Mouse (Mus musculus) stomach, embryonic 14.5 days (tissue): ENCODE data around the gene Tmem95. TPM values are rescaled to one million over a fixed set of nuclear protein-coding genes. Genes with fewer than 3 reads are reported as not detected.

Experiments
- ATAC-seq: fragments of 200-750 bp; cut with Nextera tagmentation; 2 replicates; pipeline ENCODE4 v1.8.0; 2017; ENCODE audit warnings: low read depth, moderate TSS enrichment; ENCODE audit not compliant: insufficient number of reproducible peaks, insufficient read depth, low FRiP score
- H3K27ac ChIP-seq: fragments of 300-500 bp; sonication (generic); 2 replicates; pipeline ENCODE4 v1.5.1; 2014; ENCODE audit warnings: mild to moderate bottlenecking, low read length, moderate library complexity, mixed read lengths
- H3K27me3 ChIP-seq: fragments of 300-500 bp; sonication (generic); 2 replicates; pipeline ENCODE4 v1.6.1; 2014; ENCODE audit warnings: low read length, control low read depth, mixed read lengths; ENCODE audit not compliant: control insufficient read depth, insufficient read depth
- H3K36me3 ChIP-seq: fragments of 300-500 bp; sonication (generic); 2 replicates; pipeline ENCODE4 v1.6.1; 2014; ENCODE audit warnings: mild to moderate bottlenecking, control low read depth, low read length, moderate library complexity, mixed read lengths; ENCODE audit not compliant: control insufficient read depth, insufficient read depth
- H3K4me1 ChIP-seq: fragments of 300-500 bp; sonication (generic); 2 replicates; pipeline ENCODE4 v1.6.1; 2014; ENCODE audit warnings: low read length, control low read depth, mixed read lengths; ENCODE audit not compliant: control insufficient read depth, insufficient read depth
- H3K4me2 ChIP-seq: fragments of 300-500 bp; sonication (generic); replicated peaks from 2 replicates; pipeline ENCODE4 v1.6.1; 2014; ENCODE audit warnings: low read depth, low read length, control low read depth
- H3K4me3 ChIP-seq: fragments of 300-500 bp; sonication (generic); 2 replicates; pipeline ENCODE4 v1.5.1; 2014; ENCODE audit warnings: low read depth, low read length, control low read depth
- H3K9ac ChIP-seq: fragments of 300-500 bp; sonication (generic); replicated peaks from 2 replicates; pipeline ENCODE4 v1.6.1; 2014; ENCODE audit warnings: low read depth, mild to moderate bottlenecking, control low read depth, low read length, moderate library complexity, mixed read lengths
- H3K9me3 ChIP-seq: fragments of 300-500 bp; sonication (generic); 2 replicates; pipeline ENCODE4 v1.6.1; 2016; ENCODE audit warnings: low read depth, low read length, control low read depth; ENCODE audit not compliant: control insufficient read depth
- WGBS: fragments of 180-500 bp; shearing (Covaris S2); extraction: QIAGEN DNeasy Blood & Tissue Kit; methylation state at CpG from one replicate; pipeline ENCODE4 v1.1.7; 2014; 5-methylcytosine and 5-hydroxymethylcytosine counted together
- polyA plus RNA-seq: library from polyadenylated mRNA; unstranded; fragments of >200 nt; fragmentation: Nextera tagmentation; extraction: Ambion mirVana; gene quantifications from 2 replicates; pipeline ENCODE4 v1.2.1, GENCODE M21; 2014

The Tmem95 gene
- polyA plus RNA-seq, 1 experiment from 2014 or later: not detected

GRCm38 (mm10) chr11:69886907-69887635 is 9.3 kb upstream of the Tmem95 start:
- Histone ChIP-seq H3K27ac (no peak overlapping the region), H3K4me2 (no peak overlapping the region), H3K36me3 (no peaks in the 10 kb centered on the region), H3K4me3 (no peak overlapping the region), H3K9ac (no peak overlapping the region), H3K4me1 (no peaks in the 10 kb centered on the region), H3K9me3 (no peaks in the 10 kb centered on the region), H3K27me3 (no peaks in the 10 kb centered on the region)
- WGBS: 60% methylated on average over 8 of the region's 8 CpGs
- ATAC-seq: no peak

GRCm38 (mm10) chr11:69884663-69885062 is 6.8 kb upstream of the Tmem95 start:
- H3K4me2 ChIP-seq: no peak overlapping the region
- ATAC-seq: no peak
- no peaks in the 10 kb centered on the region for H3K9me3 ChIP-seq
- no peaks in the 10 kb centered on the region for H3K27me3 ChIP-seq
- 80% methylated on average over 8 of the region's 8 CpGs for WGBS
- no peaks in the 10 kb centered on the region for H3K36me3 ChIP-seq
- no peak overlapping the region for H3K4me3 ChIP-seq
- no peak overlapping the region for H3K9ac ChIP-seq
- no peak overlapping the region for H3K27ac ChIP-seq
- H3K4me1 ChIP-seq: peaks cover 8% of the 10 kb centered on the region

GRCm38 (mm10) chr11:69884240-69884639 is 6.4 kb upstream of the Tmem95 start:
- H3K4me2 ChIP-seq: no peak overlapping the region
- no peak overlapping the region for H3K4me3 ChIP-seq
- ATAC-seq: no peak
- no peak overlapping the region for H3K9ac ChIP-seq
- no peak overlapping the region for H3K27ac ChIP-seq
- H3K36me3 ChIP-seq: no peaks in the 10 kb centered on the region
- no peaks in the 10 kb centered on the region for H3K9me3 ChIP-seq
- 74% methylated on average over 9 of the region's 9 CpGs for WGBS
- H3K27me3 ChIP-seq: no peaks in the 10 kb centered on the region
- peaks cover 12% of the 10 kb centered on the region for H3K4me1 ChIP-seq

- no peak overlapping the region for H3K9ac ChIP-seq
- no peaks in the 10 kb centered on the region for H3K27me3 ChIP-seq
- ATAC-seq: no peak
- H3K4me3 ChIP-seq: no peak overlapping the region
- H3K9me3 ChIP-seq: no peaks in the 10 kb centered on the region
- peaks cover 16% of the 10 kb centered on the region for H3K4me1 ChIP-seq
- H3K36me3 ChIP-seq: no peaks in the 10 kb centered on the region
- no peak overlapping the region for H3K27ac ChIP-seq
- no peak overlapping the region for H3K4me2 ChIP-seq
- WGBS: 79% methylated on average over 8 of the region's 8 CpGs
Measured at GRCm38 (mm10) chr11:69883527-69884151, 5.8 kb upstream of the Tmem95 start.

GRCm38 (mm10) chr11:69883066-69883465 is 5.2 kb upstream of the Tmem95 start:
- Histone ChIP-seq H3K27me3 (no peaks in the 10 kb centered on the region), H3K27ac (no peak overlapping the region), H3K9me3 (no peaks in the 10 kb centered on the region), H3K4me2 (no peak overlapping the region), H3K4me3 (no peak overlapping the region), H3K36me3 (no peaks in the 10 kb centered on the region), H3K4me1 (peaks cover 16% of the 10 kb centered on the region), H3K9ac (no peak overlapping the region)
- no peak for ATAC-seq
- WGBS: 58% methylated on average over 4 of the region's 4 CpGs

DNA sequence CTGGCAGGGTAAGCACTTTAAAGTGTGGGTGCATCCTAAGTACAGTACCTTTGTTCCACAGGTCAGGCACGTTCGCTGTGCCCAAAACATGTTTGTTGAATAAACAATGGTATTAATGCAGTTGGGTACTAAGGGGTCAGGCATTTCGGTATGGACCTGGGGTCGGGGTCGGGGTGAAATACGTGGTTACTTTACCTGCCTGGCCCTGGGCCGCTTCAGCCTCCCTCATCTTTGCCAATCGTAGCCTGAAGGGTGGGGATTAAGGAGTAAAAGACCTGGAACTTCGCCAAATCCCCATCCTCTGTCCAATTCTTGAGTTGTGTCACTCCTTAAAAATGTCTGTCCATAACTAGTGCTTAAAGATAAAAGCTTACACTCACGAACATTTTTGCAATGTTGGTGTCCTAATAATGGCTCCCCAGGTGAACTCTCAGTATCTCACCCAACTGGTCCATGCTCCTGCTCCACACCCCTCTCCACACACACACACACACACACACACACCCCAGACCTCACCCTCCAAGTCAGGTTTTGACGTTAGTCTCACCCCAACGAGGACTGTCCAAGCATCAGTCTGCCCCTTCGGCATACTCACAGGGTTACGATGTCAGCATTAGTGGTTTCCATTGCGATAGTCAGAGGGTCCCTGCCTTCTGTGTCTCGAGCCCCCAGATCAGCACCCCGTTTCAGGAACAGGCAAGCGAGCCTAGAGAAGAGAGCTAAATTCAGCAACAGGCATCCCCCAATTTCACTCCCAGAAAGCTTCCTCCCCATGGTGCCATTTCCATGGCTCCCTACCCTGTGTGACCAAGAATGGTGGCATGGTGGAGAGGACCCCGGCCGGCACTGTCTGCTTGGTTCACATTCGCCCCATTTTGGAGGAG is 4.2 kb upstream of the Tmem95 start:
- Histone ChIP-seq H3K4me3 (peak overlapping the region; percentile 37), H3K9ac (peak overlapping the region; percentile 49; the same call in 1 of the 2 replicates), H3K4me2 (peak overlapping the region; percentile 71), H3K36me3 (no peaks in the 10 kb centered on the region), H3K27me3 (no peaks in the 10 kb centered on the region), H3K4me1 (peaks cover 16% of the 10 kb centered on the region), H3K9me3 (no peaks in the 10 kb centered on the region), H3K27ac (peak overlapping the region; percentile 89)
- ATAC-seq: no peak
- WGBS: 56% methylated on average over 21 of the region's 21 CpGs

DNA sequence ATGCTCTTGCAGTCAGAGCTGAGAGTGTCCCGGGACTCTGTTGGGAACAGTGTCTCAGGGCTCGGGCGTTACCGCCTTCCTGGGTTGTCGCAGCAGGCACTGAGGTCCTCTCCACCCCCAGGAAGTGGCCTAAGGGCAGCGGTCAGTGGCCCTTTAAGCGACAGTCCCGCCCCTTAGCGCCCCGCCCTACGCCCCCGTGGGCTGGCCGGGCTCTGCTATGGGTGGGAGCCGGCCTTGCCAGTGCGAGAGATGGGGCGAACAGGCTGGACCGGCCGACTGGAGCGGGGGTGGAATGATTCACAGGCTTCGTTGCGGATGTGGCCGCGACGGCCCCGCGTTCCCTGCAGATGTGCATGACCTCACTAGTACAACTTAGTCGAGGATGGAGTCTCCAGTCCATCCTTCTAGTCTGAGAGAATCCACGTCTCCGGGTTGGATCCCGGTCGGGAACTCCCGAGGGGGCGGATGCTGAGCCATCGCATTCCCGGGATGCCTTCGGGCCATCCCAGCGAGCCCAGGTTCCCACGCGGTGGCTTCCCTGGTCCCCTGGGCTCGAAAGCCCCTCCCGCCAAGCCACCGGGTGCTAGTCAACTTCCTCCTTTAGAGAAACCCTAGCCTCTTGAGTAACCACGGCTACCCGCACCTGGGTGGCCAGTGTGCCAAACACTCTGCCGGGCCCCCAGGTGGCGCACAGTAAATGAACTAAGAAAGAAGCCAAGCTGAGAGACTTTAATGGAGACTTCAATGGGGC is 3.2 kb upstream of the Tmem95 start, which contains the start of gene Kctd11:
Kctd11 (minus strand) TSS at position 554 of the 751 bp plus-strand sequence.
- WGBS: under 1% methylated on average over 46 of the region's 46 CpGs
- H3K4me2 ChIP-seq: peak within 1 kb of the TSS; percentile 71
- no peaks in the 10 kb centered on the region for H3K36me3 ChIP-seq
- H3K27me3 ChIP-seq: no peaks in the 10 kb centered on the region
- H3K9me3 ChIP-seq: no peaks in the 10 kb centered on the region
- H3K4me3 ChIP-seq: peak within 1 kb of the TSS; percentile 37
- peak within 1 kb of the TSS; percentile 49 for H3K9ac ChIP-seq
- ATAC-seq: peak; percentile 87
- H3K27ac ChIP-seq: peak within 1 kb of the TSS; percentile 89
- peaks cover 17% of the 10 kb centered on the region for H3K4me1 ChIP-seq

- peak; percentile 43; the same call in 1 of the 2 replicates for ATAC-seq
- Histone ChIP-seq H3K9ac (peak overlapping the region; percentile 25; the same call in 1 of the 2 replicates), H3K36me3 (no peaks in the 10 kb centered on the region), H3K27me3 (no peaks in the 10 kb centered on the region), H3K4me3 (peak overlapping the region; percentile 37), H3K27ac (peak overlapping the region; percentile 89), H3K4me1 (peaks cover 22% of the 10 kb centered on the region), H3K9me3 (no peaks in the 10 kb centered on the region), H3K4me2 (peak overlapping the region; percentile 71)
- under 1% methylated on average over 18 of the region's 18 CpGs for WGBS
Measured at GRCm38 (mm10) chr11:69880506-69880852, 2.7 kb upstream of the Tmem95 start.
